Mouse (Mus musculus): ENCODE data around the gene Pnpo.

Pnpo gene

DNA sequence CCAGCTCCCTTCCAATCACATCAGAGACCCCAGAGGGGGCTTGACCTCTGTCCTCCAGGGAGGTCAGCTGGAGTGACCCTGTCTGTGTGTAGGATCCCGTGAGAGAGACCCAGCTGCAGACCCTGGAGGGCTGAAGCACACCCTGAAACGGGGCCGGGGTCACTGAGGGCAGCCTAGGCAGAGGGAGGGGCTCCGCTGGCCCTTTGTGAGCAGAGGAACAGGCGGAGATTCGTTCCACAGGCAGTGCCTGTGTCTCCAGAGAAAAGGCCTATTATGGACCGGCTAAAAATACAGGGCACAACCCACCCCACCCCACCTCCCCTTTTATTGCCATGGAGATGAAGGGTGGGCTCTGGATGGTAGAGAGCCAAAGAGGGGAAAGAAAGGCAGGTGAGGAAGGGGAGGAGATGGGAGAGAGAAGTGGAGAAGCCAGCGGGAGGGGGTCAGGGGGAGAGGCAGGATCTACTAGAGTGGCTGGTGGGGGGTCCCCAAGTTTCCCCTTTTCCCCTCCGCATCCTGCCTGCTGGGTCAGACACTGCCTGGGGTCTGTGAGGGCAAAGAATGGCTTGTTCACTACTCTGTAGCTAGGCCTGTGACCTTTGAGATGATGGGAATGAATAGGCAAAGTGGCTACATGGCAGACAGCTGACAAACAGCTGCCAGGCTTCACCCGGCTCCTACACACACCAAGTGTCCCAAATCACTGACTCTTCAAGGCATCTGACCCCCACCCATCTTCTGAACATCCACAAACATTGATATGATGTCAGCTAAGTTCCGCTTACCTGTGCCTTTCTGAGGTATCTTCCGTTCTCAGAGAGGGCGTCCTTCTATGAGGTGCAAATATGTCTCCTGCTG, 44.1 kb downstream of the Pnpo start:
- DNase-seq: no peak

DNA sequence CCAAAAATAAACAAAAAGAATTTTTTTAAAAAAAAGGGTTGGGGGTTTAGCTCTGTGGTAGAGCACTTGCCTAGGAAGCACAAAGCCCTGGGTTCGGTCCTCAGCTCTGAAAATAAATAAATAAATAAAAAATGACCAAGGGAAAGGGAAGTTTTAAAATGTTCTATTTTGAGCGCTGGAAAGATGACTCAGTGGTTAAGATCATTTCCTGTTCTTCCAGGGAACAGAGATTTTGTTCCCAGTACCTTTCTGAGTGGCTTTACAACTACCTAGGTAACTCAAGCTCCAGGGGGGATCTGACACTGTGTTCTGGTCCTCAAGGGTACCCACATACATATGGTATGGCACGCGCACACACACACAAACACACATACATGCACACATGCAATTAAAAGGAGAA, 47.9 kb downstream of the Pnpo start:
- DNase-seq: no peak

DNA sequence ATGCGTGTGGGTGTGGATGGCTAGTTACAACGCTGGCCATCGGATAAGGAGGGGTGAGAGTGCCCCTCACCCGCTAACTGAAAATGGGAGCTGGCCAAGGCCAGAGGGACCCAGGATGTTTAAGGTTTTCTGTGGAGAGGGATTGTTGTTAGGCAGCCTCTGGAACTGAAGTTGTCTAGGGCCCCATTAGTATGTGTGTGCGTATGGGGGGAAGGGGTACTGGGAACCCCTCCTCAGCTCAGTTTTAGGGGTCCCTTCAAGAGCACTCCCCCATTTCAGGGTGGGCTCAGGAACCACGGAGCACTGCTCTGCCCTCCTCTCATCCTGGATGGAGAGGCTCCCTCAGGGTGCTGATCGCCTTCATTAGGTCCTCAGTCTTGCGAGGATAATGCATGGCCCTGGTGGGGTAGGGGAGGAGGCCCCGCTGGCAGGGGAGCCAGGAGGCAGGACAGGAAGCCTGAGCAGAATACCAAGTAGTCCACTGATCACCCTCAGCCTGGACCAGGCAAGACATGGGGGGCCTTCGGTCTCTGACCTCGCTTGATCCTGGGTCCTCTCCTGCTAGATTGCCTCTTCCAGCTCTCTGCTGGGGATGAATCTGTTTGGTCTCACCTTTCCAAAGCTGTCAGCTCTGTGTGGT, 50.5 kb downstream of the Pnpo start:
- no peak for DNase-seq

DNA sequence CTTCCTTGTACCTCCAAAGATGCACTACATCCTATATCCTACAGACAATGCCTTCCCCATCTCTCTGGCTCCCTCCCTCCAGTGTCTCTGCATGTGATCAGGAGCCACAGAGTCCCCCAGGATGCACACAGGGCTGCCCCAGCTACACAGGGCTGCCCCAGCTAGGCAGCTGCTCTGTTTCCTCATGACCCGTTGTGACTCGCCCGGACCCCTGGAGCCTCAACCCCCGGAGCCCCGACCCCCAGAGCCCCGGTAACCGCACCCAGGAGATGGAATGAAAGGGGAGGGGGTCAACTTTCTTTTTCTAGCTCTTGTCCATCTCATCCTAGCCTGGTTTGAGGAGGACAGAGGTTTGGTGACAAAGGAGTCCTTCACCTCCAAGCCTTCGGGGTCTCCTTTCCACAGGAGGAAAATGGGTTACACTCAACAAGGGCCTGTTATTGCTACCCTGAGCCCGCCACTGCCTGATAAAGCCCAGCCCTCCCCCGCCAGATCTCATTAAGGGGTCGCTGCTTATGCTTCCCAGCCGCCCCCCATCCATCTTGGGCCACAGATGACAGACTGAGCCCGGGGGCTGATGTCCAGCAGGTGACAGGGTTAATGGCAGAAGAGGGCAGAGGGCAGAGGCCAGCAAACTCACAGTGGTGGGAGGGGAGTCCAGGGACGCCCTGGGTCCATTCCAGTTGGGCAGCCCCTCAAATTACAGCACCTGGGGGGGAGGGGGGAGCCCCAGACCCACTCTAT, 51.8 kb downstream of the Pnpo start:
- no peak for DNase-seq
